In the genomic region with DNA sequence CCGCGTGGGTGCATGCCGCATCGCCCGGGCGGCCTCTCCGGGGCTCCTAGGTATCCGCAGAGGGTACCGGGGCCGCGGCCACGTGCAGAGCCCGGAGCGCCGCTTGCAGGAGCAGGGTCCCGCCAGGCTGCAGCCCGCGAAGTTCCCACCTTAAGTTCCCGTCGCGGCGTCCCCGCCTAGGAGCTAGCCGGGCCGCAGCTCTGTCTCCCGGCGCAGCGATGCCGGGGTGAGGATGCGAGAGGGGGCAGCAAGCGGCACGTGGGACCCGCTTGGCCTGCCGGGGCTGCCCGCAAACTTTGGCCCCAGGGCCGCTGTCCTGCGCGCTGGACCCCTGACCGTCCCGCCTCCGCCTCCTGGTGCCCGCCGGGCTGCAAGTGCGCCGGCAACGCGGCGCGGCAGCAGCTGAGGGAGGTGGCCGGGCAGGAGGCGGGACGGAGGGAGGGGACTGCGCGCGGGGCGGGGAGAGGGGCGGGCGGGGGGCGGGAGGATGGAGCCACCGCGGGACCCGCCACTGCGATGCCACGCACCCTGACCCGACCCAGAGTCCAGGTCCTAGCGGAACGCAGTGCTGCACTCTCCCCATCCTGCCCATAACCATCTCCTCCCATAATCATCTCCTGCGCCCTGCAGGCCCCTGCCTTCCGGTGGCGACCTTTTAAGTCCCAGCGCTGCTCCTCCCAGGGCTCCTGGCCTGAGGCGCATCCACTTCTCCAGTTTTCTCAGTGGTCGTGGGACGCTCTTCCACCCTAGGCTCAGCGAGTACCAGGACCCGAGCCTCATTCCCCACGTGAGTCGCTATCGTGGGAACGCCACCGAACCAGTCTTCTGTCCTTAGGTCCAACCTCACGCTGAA, we compare ENCODE assay signal across 8 mouse cellular contexts. TPM values are rescaled to one million over a fixed set of nuclear protein-coding genes. Genes with fewer than 3 reads are reported as not detected.
DNase-seq lines count a peak whose midpoint lies in the region; ATAC-seq and TF ChIP-seq lines count a peak whose summit lies in the region.

No protein-coding gene starts in this region.

- WGBS in embryonic facial prominence, embryonic 13.5 days: 1% methylated on average over 68 of the region's 82 CpGs
- WGBS in hindbrain, embryonic 11.5 days: 2% methylated on average over 53 of the region's 82 CpGs
- 1% methylated on average over 66 of the region's 82 CpGs for WGBS in limb, embryonic 13.5 days
- WGBS in midbrain, postnatal 0 days: 1% methylated on average over 65 of the region's 82 CpGs

- peak overlapping the region; percentile 96 for H3K4me2 ChIP-seq in embryonic facial prominence, embryonic 13.5 days
- H3K4me2 ChIP-seq in hindbrain, embryonic 11.5 days (replicated peaks; ENCODE audit: low read depth, low read length): peak overlapping the region; percentile 93
- peak overlapping the region; percentile 89 for H3K4me2 ChIP-seq in limb, embryonic 13.5 days (replicated peaks)
- peak overlapping the region; percentile 81 for H3K4me2 ChIP-seq in midbrain, postnatal 0 days (ENCODE audit: low read depth, low read length, poor library complexity, severe bottlenecking)

- H3K4me3 ChIP-seq in embryonic facial prominence, embryonic 13.5 days: peak overlapping the region; percentile 63
- peak overlapping the region; percentile 44 for H3K4me3 ChIP-seq in hindbrain, embryonic 11.5 days (ENCODE audit: low read depth, low read length)
- peak overlapping the region; percentile 56 for H3K4me3 ChIP-seq in limb, embryonic 13.5 days
- H3K4me3 ChIP-seq in midbrain, postnatal 0 days (ENCODE audit: low read depth, low read length): peak overlapping the region; percentile 51

- DNase-seq in thymus, postnatal 14 days: peak; percentile 16
- no peak for DNase-seq in thymus, postnatal 0 days (ENCODE audit: low spot score)
- DNase-seq in hindbrain, embryonic 11.5 days (ENCODE audit: low spot score): peak; percentile 69
- DNase-seq in midbrain, postnatal 0 days (ENCODE audit: low spot score): no peak
- DNase-seq in natural killer cell, adult 2 months (ENCODE audit: low spot score in 2 of 2): no peak
- DNase-seq in layer of hippocampus, adult 11-12 months (ENCODE audit: low spot score): no peak

- peak; percentile 62; the same call in 1 of the 2 replicates for ATAC-seq in embryonic facial prominence, embryonic 13.5 days (ENCODE audit: insufficient number of reproducible peaks, insufficient read depth, low FRiP score, low TSS enrichment, low read depth)
- ATAC-seq in hindbrain, embryonic 11.5 days (ENCODE audit: low FRiP score): peak; percentile 76; the same call in 1 of the 2 replicates
- ATAC-seq in limb, embryonic 13.5 days (ENCODE audit: low FRiP score, low read depth): peak; percentile 73
- ATAC-seq in midbrain, postnatal 0 days (ENCODE audit: low FRiP score): peak; percentile 27; the same call in 1 of the 2 replicates

- peaks cover 7% of the 10 kb centered on the region for H3K9me3 ChIP-seq in embryonic facial prominence, embryonic 13.5 days
- no peaks in the 10 kb centered on the region for H3K9me3 ChIP-seq in hindbrain, embryonic 11.5 days (ENCODE audit: control insufficient read depth, low read length)
- H3K9me3 ChIP-seq in limb, embryonic 13.5 days: no peaks in the 10 kb centered on the region
- H3K9me3 ChIP-seq in midbrain, postnatal 0 days (ENCODE audit: low read length): no peaks in the 10 kb centered on the region

- no peak for TF ChIP-seq CTCF in midbrain, postnatal 0 days (IDR thresholded peaks at IDR 0.05)

- H3K4me1 ChIP-seq in embryonic facial prominence, embryonic 13.5 days: peaks cover 20% of the 10 kb centered on the region
- H3K4me1 ChIP-seq in hindbrain, embryonic 11.5 days (replicated peaks; ENCODE audit: control insufficient read depth, insufficient read depth, low read length): peaks cover 8% of the 10 kb centered on the region
- H3K4me1 ChIP-seq in limb, embryonic 13.5 days: peaks cover 18% of the 10 kb centered on the region
- 0 out of 2 replicates have a peak, but pooled peaks cover 4% of the 10 kb centered on the region for H3K4me1 ChIP-seq in midbrain, postnatal 0 days (ENCODE audit: insufficient read depth, low read length)

- peaks cover 85% of the 10 kb centered on the region for H3K27me3 ChIP-seq in embryonic facial prominence, embryonic 13.5 days
- H3K27me3 ChIP-seq in hindbrain, embryonic 11.5 days (ENCODE audit: control insufficient read depth, insufficient read depth, low read length): peaks cover 46% of the 10 kb centered on the region
- peaks cover 80% of the 10 kb centered on the region for H3K27me3 ChIP-seq in limb, embryonic 13.5 days
- peaks cover 23% of the 10 kb centered on the region; the same call in 1 of the 2 replicates for H3K27me3 ChIP-seq in midbrain, postnatal 0 days (ENCODE audit: insufficient read depth, low read length)

- H3K27ac ChIP-seq in embryonic facial prominence, embryonic 13.5 days: no peak overlapping the region
- no peak overlapping the region for H3K27ac ChIP-seq in hindbrain, embryonic 11.5 days (ENCODE audit: low read depth, low read length)
- H3K27ac ChIP-seq in limb, embryonic 13.5 days: no peak overlapping the region
- no peak overlapping the region for H3K27ac ChIP-seq in midbrain, postnatal 0 days (ENCODE audit: low read depth, low read length)

- H3K36me3 ChIP-seq in embryonic facial prominence, embryonic 13.5 days: no peaks in the 10 kb centered on the region
- H3K36me3 ChIP-seq in hindbrain, embryonic 11.5 days (ENCODE audit: control insufficient read depth, insufficient read depth, low read length): no peaks in the 10 kb centered on the region
- no peaks in the 10 kb centered on the region for H3K36me3 ChIP-seq in limb, embryonic 13.5 days
- no peaks in the 10 kb centered on the region for H3K36me3 ChIP-seq in midbrain, postnatal 0 days (ENCODE audit: insufficient read depth, low read length)

- H3K9ac ChIP-seq in embryonic facial prominence, embryonic 13.5 days: peak overlapping the region; percentile 72
- H3K9ac ChIP-seq in hindbrain, embryonic 11.5 days (ENCODE audit: low read depth, low read length): peak overlapping the region; percentile 23; the same call in 1 of the 2 replicates
- H3K9ac ChIP-seq in limb, embryonic 13.5 days: peak overlapping the region; percentile 69
- no peak overlapping the region; the same call in 1 of the 2 replicates for H3K9ac ChIP-seq in midbrain, postnatal 0 days (replicated peaks; ENCODE audit: low read length, poor library complexity, severe bottlenecking)

RNA-seq across cellular contexts. Expression of gene Kcng1, which starts 0.6 kb away (rescaled TPM):
- not detected in 2 replicates for polyA plus RNA-seq in thymus, postnatal 0 days (2015; fragmentation: Nextera tagmentation; extraction: Ambion mirVana)
- polyA plus RNA-seq in embryonic facial prominence, embryonic 13.5 days (2015; fragmentation: Nextera tagmentation; extraction: Ambion mirVana): 2.1 and 2.2 TPM in 2 replicates
- 0.56 and 0.63 TPM in 2 replicates for polyA plus RNA-seq in hindbrain, embryonic 11.5 days (2014; fragmentation: Nextera tagmentation; extraction: Ambion mirVana)
- polyA plus RNA-seq in limb, embryonic 13.5 days (2015; fragmentation: Nextera tagmentation; extraction: Ambion mirVana): 1.3 and 1.8 TPM in 2 replicates
- total RNA-seq in midbrain, postnatal 0 days (2014; rRNA removed): 0.52 and 2.1 TPM in 2 replicates
- polyA plus RNA-seq in midbrain, postnatal 0 days (2015; fragmentation: Nextera tagmentation; extraction: Ambion mirVana): 1.8 and 2.8 TPM in 2 replicates

RNA-seq across cellular contexts. Expression of gene Mocs3, which starts 50.5 kb away (rescaled TPM):
- polyA plus RNA-seq in thymus, postnatal 0 days (2015; fragmentation: Nextera tagmentation; extraction: Ambion mirVana): 9.3 and 11.4 TPM in 2 replicates
- polyA plus RNA-seq in embryonic facial prominence, embryonic 13.5 days (2015; fragmentation: Nextera tagmentation; extraction: Ambion mirVana): 7.5 and 7.6 TPM in 2 replicates
- polyA plus RNA-seq in hindbrain, embryonic 11.5 days (2014; fragmentation: Nextera tagmentation; extraction: Ambion mirVana): 8.5 and 8.8 TPM in 2 replicates
- polyA plus RNA-seq in limb, embryonic 13.5 days (2015; fragmentation: Nextera tagmentation; extraction: Ambion mirVana): 6.7 and 7.0 TPM in 2 replicates
- 19.3 and 20.9 TPM in 2 replicates for total RNA-seq in midbrain, postnatal 0 days (2014; rRNA removed)
- polyA plus RNA-seq in midbrain, postnatal 0 days (2015; fragmentation: Nextera tagmentation; extraction: Ambion mirVana): 7.4 and 7.5 TPM in 2 replicates

RNA-seq across cellular contexts. Expression of gene Dpm1, which starts 50.6 kb away (rescaled TPM):
- 143 and 144 TPM in 2 replicates for polyA plus RNA-seq in thymus, postnatal 0 days (2015; fragmentation: Nextera tagmentation; extraction: Ambion mirVana)
- polyA plus RNA-seq in embryonic facial prominence, embryonic 13.5 days (2015; fragmentation: Nextera tagmentation; extraction: Ambion mirVana): 96.6 and 99.5 TPM in 2 replicates
- 60.4 and 65.1 TPM in 2 replicates for polyA plus RNA-seq in hindbrain, embryonic 11.5 days (2014; fragmentation: Nextera tagmentation; extraction: Ambion mirVana)
- polyA plus RNA-seq in limb, embryonic 13.5 days (2015; fragmentation: Nextera tagmentation; extraction: Ambion mirVana): 85.3 and 91.5 TPM in 2 replicates
- total RNA-seq in midbrain, postnatal 0 days (2014; rRNA removed): 11.4 and 30.0 TPM in 2 replicates
- polyA plus RNA-seq in midbrain, postnatal 0 days (2015; fragmentation: Nextera tagmentation; extraction: Ambion mirVana): 87.9 and 97.2 TPM in 2 replicates

RNA-seq across cellular contexts. Expression of gene Gm20716, which starts 50.8 kb away (rescaled TPM):
- polyA plus RNA-seq in thymus, postnatal 0 days (2015; fragmentation: Nextera tagmentation; extraction: Ambion mirVana): 10.4 and 15.3 TPM in 2 replicates
- polyA plus RNA-seq in embryonic facial prominence, embryonic 13.5 days (2015; fragmentation: Nextera tagmentation; extraction: Ambion mirVana): 26.0 and 29.3 TPM in 2 replicates
- polyA plus RNA-seq in hindbrain, embryonic 11.5 days (2014; fragmentation: Nextera tagmentation; extraction: Ambion mirVana): 24.0 and 31.3 TPM in 2 replicates
- 24.5 and 27.1 TPM in 2 replicates for polyA plus RNA-seq in limb, embryonic 13.5 days (2015; fragmentation: Nextera tagmentation; extraction: Ambion mirVana)
- total RNA-seq in midbrain, postnatal 0 days (2014; rRNA removed): 43.2 and 47.1 TPM in 2 replicates
- polyA plus RNA-seq in midbrain, postnatal 0 days (2015; fragmentation: Nextera tagmentation; extraction: Ambion mirVana): 15.7 and 16.0 TPM in 2 replicates

Comparison
In these comparisons a context has a peak if more than half of its experiments do, and no peak if none do; other contexts are left out.
1. DNase-seq: peak in thymus, postnatal 14 days (single experiment) and hindbrain, embryonic 11.5 days (single experiment); none in thymus, postnatal 0 days (single experiment), midbrain, postnatal 0 days (single experiment), natural killer cell, adult 2 months (0 of 2) and layer of hippocampus, adult 11-12 months (single experiment).
2. Peak in every context shown above with its lines, with median percentiles within 50 percentile points of each other: ATAC-seq, H3K4me2 ChIP-seq and H3K4me3 ChIP-seq.